Mouse (Mus musculus): ENCODE measurements at regions not wholly inside any gene's neighbourhood (a gene's known extent, or its start where the extent isn't known, plus 50 kb on each side); places are given as distances from the start of the nearest gene placed in this dataset.

DNA sequence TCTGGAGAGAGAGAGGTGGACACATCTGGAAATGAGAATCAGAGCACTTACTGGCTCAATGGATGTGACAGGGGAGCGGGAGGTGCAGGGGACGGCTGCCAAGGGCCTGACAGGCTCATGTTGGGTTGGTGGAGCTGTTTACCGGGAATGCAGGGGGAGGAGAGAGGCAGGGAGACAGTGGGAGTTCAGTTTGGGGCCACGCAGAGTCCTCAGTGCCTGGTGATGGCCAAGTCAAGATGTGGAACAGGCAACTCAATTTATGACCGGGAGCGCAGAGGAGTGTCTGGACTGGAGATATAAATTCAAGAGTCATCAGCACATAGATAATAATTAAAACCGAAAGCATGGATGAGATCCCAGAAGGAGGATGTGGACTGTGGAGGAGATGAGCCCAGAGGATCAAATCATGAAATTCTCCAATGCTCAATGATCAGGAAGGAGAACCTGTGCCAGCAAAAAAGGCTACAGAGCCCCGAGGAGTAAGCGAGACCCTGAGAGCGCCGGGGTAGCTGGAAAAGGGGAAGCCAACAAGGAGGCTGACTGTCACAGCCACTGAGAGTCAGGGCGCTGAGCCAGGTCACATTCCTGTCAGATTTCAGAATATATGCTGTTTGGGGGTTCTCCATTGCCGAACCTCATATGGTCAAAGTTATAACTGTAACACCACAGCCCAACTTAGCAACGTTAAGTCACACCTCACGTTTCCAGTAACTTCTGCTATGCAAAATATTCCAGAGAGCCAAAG lies 358.0 kb upstream of the Npvf start:
- TF ChIP-seq JUND (conservative IDR thresholded peaks at IDR 0.05; ENCODE audit: low read depth, low read length) (no peak), ZNF384 (IDR thresholded peaks at IDR 0.05; ENCODE audit: low read depth, low read length) (no peak), POLR2A (IDR thresholded peaks at IDR 0.05; ENCODE audit: low read depth, low read length) (no peak), ZKSCAN1 (IDR thresholded peaks at IDR 0.05; ENCODE audit: borderline replicate concordance, low read depth, low read length) (no peak), NRF1 (IDR thresholded peaks at IDR 0.05; ENCODE audit: low read depth, low read length) (no peak), EP300 (IDR thresholded peaks at IDR 0.05; ENCODE audit: low read length) (no peak)
